In genomic region chr16:20425855-20426598, GRCm38 (mm10) we compare ENCODE assay signal across 8 mouse cellular contexts. TPM values are rescaled to one million over a fixed set of nuclear protein-coding genes. Genes with fewer than 3 reads are reported as not detected.
A peak's percentile ranks its signal among the peaks of the same experiment; 100 is the strongest.
DNase-seq lines count a peak whose midpoint lies in the region; ATAC-seq lines count a peak whose summit lies in the region.

Abcc5 (minus strand) TSS chr16:20426394.

- peak within 1 kb of the TSS; percentile 64 for H3K4me2 ChIP-seq in hindbrain, embryonic 11.5 days (replicated peaks; ENCODE audit: low read depth, low read length)

- H3K9ac ChIP-seq in hindbrain, embryonic 11.5 days (ENCODE audit: low read depth, low read length): peak within 1 kb of the TSS; percentile 81

- no peaks in the 10 kb centered on the region for H3K9me3 ChIP-seq in hindbrain, embryonic 11.5 days (ENCODE audit: control insufficient read depth, low read length)

- no peaks in the 10 kb centered on the region for H3K4me1 ChIP-seq in hindbrain, embryonic 11.5 days (replicated peaks; ENCODE audit: control insufficient read depth, insufficient read depth, low read length)

- DNase-seq in MN1 (ENCODE audit: low spot score): peak; percentile 90
- peak; percentile 95 for DNase-seq in cerebellum, adult 9-10 months
- DNase-seq in frontal cortex, adult 2 months (ENCODE audit: extremely low spot score in 1 of 2, low spot score in 1 of 2): peak; percentile 93 to 97
- peak; percentile 94 for DNase-seq in hindbrain, embryonic 11.5 days (ENCODE audit: low spot score)
- DNase-seq in layer of hippocampus, postnatal 10 days (ENCODE audit: low spot score in 2 of 2): peak; percentile 90 to 93
- DNase-seq in lung, postnatal 10 days: peak; percentile 94
- DNase-seq in ovary, postnatal 36 days (ENCODE audit: low spot score): peak; percentile 90
- DNase-seq in thymus, postnatal 25 days: peak; percentile 92

- H3K36me3 ChIP-seq in hindbrain, embryonic 11.5 days (ENCODE audit: control insufficient read depth, insufficient read depth, low read length): no peaks in the 10 kb centered on the region

- H3K27ac ChIP-seq in hindbrain, embryonic 11.5 days (ENCODE audit: low read depth, low read length): peak within 1 kb of the TSS; percentile 88

- no peaks in the 10 kb centered on the region for H3K27me3 ChIP-seq in hindbrain, embryonic 11.5 days (ENCODE audit: control insufficient read depth, insufficient read depth, low read length)

- peak; percentile 98 for ATAC-seq in hindbrain, embryonic 11.5 days (ENCODE audit: low FRiP score)

- H3K4me3 ChIP-seq in hindbrain, embryonic 11.5 days (ENCODE audit: low read depth, low read length): peak within 1 kb of the TSS; percentile 74

- WGBS in hindbrain, embryonic 11.5 days: under 1% methylated on average over 62 of the region's 62 CpGs

RNA-seq across cellular contexts. Expression of gene Abcc5, which starts in this region (rescaled TPM):
- polyA plus RNA-seq in frontal cortex, adult 2 months (2012; rRNA removed): 285 and 286 TPM in 2 replicates
- 65.4 and 89.9 TPM in 2 replicates for polyA plus RNA-seq in hindbrain, embryonic 11.5 days (2014; fragmentation: Nextera tagmentation; extraction: Ambion mirVana)
- total RNA-seq in layer of hippocampus, postnatal 10 days (2021): 100 to 1,000 TPM; 149 to 202 TPM

Comparison
In these comparisons a context has a peak if more than half of its experiments do, and no peak if none do; other contexts are left out.
1. Peak in every context shown above with its lines: DNase-seq, ATAC-seq, H3K4me3 ChIP-seq and H3K27ac ChIP-seq.